Mouse (Mus musculus): ENCODE results near the gene Tfg. TPM values are rescaled to one million over a fixed set of nuclear protein-coding genes. Genes with fewer than 3 reads are reported as not detected.

Gene Tfg
- 10 to 100 TPM; 46.7 to 48.7 TPM for total RNA-seq (2021)

GRCm38 (mm10) chr16:56717224-56718200 is at the start of gene Tfg:
Gene Tfg, minus strand, starts transcription at chr16:56717450.
- intact Hi-C loops (cut with DNase I) = loop anchor here (5.0 to 10.0 kb wide), 4 partner anchors 405 to 783 kb away; partner anchors contain the start of genes Cep97, Nit2 and Tomm70a
- peak; percentile 97 for DNase-seq

- DNase-seq = no peak
- intact Hi-C loops (cut with DNase I) = no loop called here
Observed at GRCm38 (mm10) chr16:56729060-56729459, 11.8 kb upstream of the Tfg start.

- DNase-seq = no peak
Observed at GRCm38 (mm10) chr16:56724927-56725326, 7.7 kb upstream of the Tfg start.

GRCm38 (mm10) chr16:56722357-56722756 is 5.1 kb upstream of the Tfg start:
- no peak for DNase-seq
- intact Hi-C loops (cut with DNase I) = no loop called here

More at GRCm38 (mm10) chr16:56724927-56725326, 7.7 kb upstream of the Tfg start:
- intact Hi-C loops (cut with DNase I) = no loop called here

GRCm38 (mm10) chr16:56719031-56719430 is 1.8 kb upstream of the Tfg start:
- DNase-seq = no peak
- intact Hi-C loops (cut with DNase I) = loop anchor here (5.0 to 10.0 kb wide), 4 partner anchors 403 to 784 kb away; partner anchors contain the start of genes Cep97, Nit2 and Tomm70a

- intact Hi-C loops (cut with DNase I) = loop anchor here (5.0 to 10.0 kb wide), 4 partner anchors 406 to 782 kb away; partner anchors contain the start of genes Cep97, Nit2 and Tomm70a
- DNase-seq = peak in 1 of 2 experiments; percentile 46
Observed at GRCm38 (mm10) chr16:56716557-56717179, 582 bp downstream of the Tfg start.

- DNase-seq = no peak
- intact Hi-C loops (cut with DNase I) = loop anchor here (5.0 to 10.0 kb wide), 4 partner anchors 407 to 781 kb away; partner anchors contain the start of genes Cep97, Nit2 and Tomm70a
Observed at GRCm38 (mm10) chr16:56715608-56716007, 1.6 kb downstream of the Tfg start.

- no peak for DNase-seq
- intact Hi-C loops (cut with DNase I) = loop anchor here (10.0 kb wide), 2 partner anchors 635 to 775 kb away; partner anchors contain the start of gene Cep97
Observed at GRCm38 (mm10) chr16:56710071-56710470, 7.2 kb downstream of the Tfg start.

- intact Hi-C loops (cut with DNase I) = no loop called here
- no peak for DNase-seq
Observed at GRCm38 (mm10) chr16:56705731-56706130, 11.5 kb downstream of the Tfg start.

GRCm38 (mm10) chr16:56700898-56701297 is 16.4 kb downstream of the Tfg start:
- DNase-seq = no peak
- intact Hi-C loops (cut with DNase I) = no loop called here

- intact Hi-C loops (cut with DNase I) = no loop called here
- no peak for DNase-seq
Observed at GRCm38 (mm10) chr16:56696448-56696847, 20.8 kb downstream of the Tfg start.

GRCm38 (mm10) chr16:56690715-56691114 is 26.5 kb downstream of the Tfg start:
- intact Hi-C loops (cut with DNase I) = no loop called here
- DNase-seq = no peak

GRCm38 (mm10) chr16:56686747-56687146 is 30.5 kb downstream of the Tfg start:
- intact Hi-C loops (cut with DNase I) = no loop called here
- DNase-seq = no peak

- no peak for DNase-seq
- intact Hi-C loops (cut with DNase I) = no loop called here
Observed at GRCm38 (mm10) chr16:56681010-56681645, 36.1 kb downstream of the Tfg start.

- peak in 1 of 2 experiments; percentile 10 for DNase-seq
- intact Hi-C loops (cut with DNase I) = loop anchor here (1.0 to 10.0 kb wide), 3 partner anchors 175 to 492 kb away; no protein-coding TSS in a partner anchor
Observed at GRCm38 (mm10) chr16:56677146-56677545, 40.1 kb downstream of the Tfg start.

- intact Hi-C loops (cut with DNase I) = loop anchor here (10.0 kb wide), 1 partner anchor 489 kb away; no protein-coding TSS in a partner anchor
- DNase-seq = no peak
Observed at GRCm38 (mm10) chr16:56673420-56673819, 43.8 kb downstream of the Tfg start.

GRCm38 (mm10) chr16:56670941-56671340 is 46.3 kb downstream of the Tfg start:
- no peak for DNase-seq
- intact Hi-C loops (cut with DNase I) = loop anchor here (10.0 kb wide), 1 partner anchor 486 kb away; no protein-coding TSS in a partner anchor

- DNase-seq = no peak
- intact Hi-C loops (cut with DNase I) = no loop called here
Observed at GRCm38 (mm10) chr16:56669520-56669919, 47.7 kb downstream of the Tfg start.

GRCm38 (mm10) chr16:56658866-56659265 is 58.4 kb downstream of the Tfg start:
- no peak for DNase-seq
- intact Hi-C loops (cut with DNase I) = no loop called here

GRCm38 (mm10) chr16:56655193-56655910 is 61.9 kb downstream of the Tfg start:
- no peak for DNase-seq
- intact Hi-C loops (cut with DNase I) = no loop called here
